Mouse (Mus musculus): ENCODE data around the gene Zfp866. TPM values are rescaled to one million over a fixed set of nuclear protein-coding genes. Genes with fewer than 3 reads are reported as not detected.
A peak's percentile ranks its signal among the peaks of the same experiment; 100 is the strongest.

Zfp866 gene
- polyA plus RNA-seq, 1 experiment from 2014 or later: 35.2 TPM

- Histone ChIP-seq H3K9me3 (replicated peaks) (no peaks in the 10 kb centered on the region), H3K27ac (replicated peaks) (no peak overlapping the region), H3K36me3 (peaks cover 66% of the 10 kb centered on the region), H3K4me3 (no peak overlapping the region), H3K27me3 (ENCODE audit: low read depth, poor library complexity, severe bottlenecking) (no peaks in the 10 kb centered on the region), H3K4me1 (peaks cover 34% of the 10 kb centered on the region)
- WGBS: 92% methylated on average over 3 of the region's 3 CpGs
- no peak for DNase-seq (ENCODE audit: low spot score)
Measured at GRCm38 (mm10) chr8:69794096-69794495, 3.1 kb upstream of the Zfp866 start.

GRCm38 (mm10) chr8:69793666-69794065, 2.7 kb upstream of the Zfp866 start:
- Histone ChIP-seq H3K36me3 (peaks cover 62% of the 10 kb centered on the region), H3K4me3 (no peak overlapping the region), H3K27me3 (ENCODE audit: low read depth, poor library complexity, severe bottlenecking) (no peaks in the 10 kb centered on the region), H3K27ac (replicated peaks) (no peak overlapping the region), H3K9me3 (replicated peaks) (no peaks in the 10 kb centered on the region), H3K4me1 (peaks cover 34% of the 10 kb centered on the region)
- no peak for DNase-seq (ENCODE audit: low spot score)
- 93% methylated on average over 4 of the region's 4 CpGs for WGBS

GRCm38 (mm10) chr8:69791415-69792068, 564 bp upstream of the Zfp866 start:
- peak overlapping the region; percentile 84 for H3K4me3 ChIP-seq
- no peaks in the 10 kb centered on the region for H3K9me3 ChIP-seq (replicated peaks)
- no peaks in the 10 kb centered on the region for H3K27me3 ChIP-seq (ENCODE audit: low read depth, poor library complexity, severe bottlenecking)
- H3K4me1 ChIP-seq: peaks cover 34% of the 10 kb centered on the region
- peaks cover 41% of the 10 kb centered on the region for H3K36me3 ChIP-seq
- DNase-seq (ENCODE audit: low spot score): no peak
- WGBS: under 1% methylated on average over 47 of the region's 48 CpGs
- H3K27ac ChIP-seq (replicated peaks): peak overlapping the region; percentile 96

- peak overlapping the region; percentile 96 for H3K27ac ChIP-seq (replicated peaks)
- H3K4me1 ChIP-seq: peaks cover 34% of the 10 kb centered on the region
- DNase-seq (ENCODE audit: low spot score): no peak
- no peaks in the 10 kb centered on the region for H3K27me3 ChIP-seq (ENCODE audit: low read depth, poor library complexity, severe bottlenecking)
- WGBS: 33% methylated on average over 11 of the region's 11 CpGs
- peak overlapping the region; percentile 84 for H3K4me3 ChIP-seq
- peaks cover 29% of the 10 kb centered on the region for H3K36me3 ChIP-seq
- no peaks in the 10 kb centered on the region for H3K9me3 ChIP-seq (replicated peaks)
Measured at GRCm38 (mm10) chr8:69790364-69790763, 614 bp downstream of the Zfp866 start.

- H3K4me1 ChIP-seq: peaks cover 34% of the 10 kb centered on the region
- no peak for DNase-seq (ENCODE audit: low spot score)
- H3K27ac ChIP-seq (replicated peaks): no peak overlapping the region
- WGBS: 72% methylated on average over 5 of the region's 5 CpGs
- peaks cover 23% of the 10 kb centered on the region for H3K36me3 ChIP-seq
- H3K9me3 ChIP-seq (replicated peaks): no peaks in the 10 kb centered on the region
- no peaks in the 10 kb centered on the region for H3K27me3 ChIP-seq (ENCODE audit: low read depth, poor library complexity, severe bottlenecking)
- H3K4me3 ChIP-seq: peak overlapping the region; percentile 84
Measured at GRCm38 (mm10) chr8:69789731-69790130, 1.2 kb downstream of the Zfp866 start.

- no peak overlapping the region for H3K4me3 ChIP-seq
- DNase-seq (ENCODE audit: low spot score): no peak
- 85% methylated on average over 5 of the region's 5 CpGs for WGBS
- H3K27ac ChIP-seq (replicated peaks): no peak overlapping the region
- no peaks in the 10 kb centered on the region for H3K9me3 ChIP-seq (replicated peaks)
- H3K27me3 ChIP-seq (ENCODE audit: low read depth, poor library complexity, severe bottlenecking): no peaks in the 10 kb centered on the region
- peaks cover 34% of the 10 kb centered on the region for H3K4me1 ChIP-seq
- peaks cover 16% of the 10 kb centered on the region for H3K36me3 ChIP-seq
Measured at GRCm38 (mm10) chr8:69789105-69789504, 1.9 kb downstream of the Zfp866 start.

GRCm38 (mm10) chr8:69777111-69777510, 13.9 kb downstream of the Zfp866 start:
- H3K27me3 ChIP-seq (ENCODE audit: low read depth, poor library complexity, severe bottlenecking): no peaks in the 10 kb centered on the region
- no peak overlapping the region for H3K27ac ChIP-seq (replicated peaks)
- 0 out of 2 replicates have a peak, but pooled peaks cover 3% of the 10 kb centered on the region for H3K36me3 ChIP-seq
- 74% methylated on average over 10 of the region's 12 CpGs for WGBS
- no peak overlapping the region for H3K4me3 ChIP-seq
- DNase-seq (ENCODE audit: low spot score): no peak
- no peaks in the 10 kb centered on the region for H3K9me3 ChIP-seq (replicated peaks)
- H3K4me1 ChIP-seq: peaks cover 25% of the 10 kb centered on the region

GRCm38 (mm10) chr8:69775149-69775534, 15.8 kb downstream of the Zfp866 start:
- Histone ChIP-seq H3K27ac (replicated peaks) (peak overlapping the region; percentile 99; the same call in 1 of the 2 replicates), H3K4me1 (peaks cover 31% of the 10 kb centered on the region), H3K9me3 (replicated peaks) (no peaks in the 10 kb centered on the region), H3K4me3 (peak overlapping the region; percentile 81), H3K27me3 (ENCODE audit: low read depth, poor library complexity, severe bottlenecking) (no peaks in the 10 kb centered on the region), H3K36me3 (peaks cover 20% of the 10 kb centered on the region)
- 56% methylated on average over 2 of the region's 2 CpGs for WGBS
- DNase-seq (ENCODE audit: low spot score): no peak

GRCm38 (mm10) chr8:69774503-69775148, 16.4 kb downstream of the Zfp866 start, which contains the start of gene Gm20422:
TSS of gene Gm20422 (minus strand) at chr8:69774886.
- peak; percentile 94 for DNase-seq (ENCODE audit: low spot score)
- Histone ChIP-seq H3K27ac (replicated peaks) (peak within 1 kb of the TSS; percentile 99), H3K27me3 (ENCODE audit: low read depth, poor library complexity, severe bottlenecking) (no peaks in the 10 kb centered on the region), H3K36me3 (peaks cover 25% of the 10 kb centered on the region), H3K9me3 (replicated peaks) (no peaks in the 10 kb centered on the region), H3K4me3 (peak within 1 kb of the TSS; percentile 81), H3K4me1 (peaks cover 31% of the 10 kb centered on the region)
- WGBS: under 1% methylated on average over 41 of the region's 41 CpGs

GRCm38 (mm10) chr8:69772106-69772505, 18.9 kb downstream of the Zfp866 start:
- H3K4me3 ChIP-seq: no peak overlapping the region
- peaks cover 8% of the 10 kb centered on the region; the same call in 1 of the 2 replicates for H3K9me3 ChIP-seq (replicated peaks)
- peaks cover 51% of the 10 kb centered on the region for H3K36me3 ChIP-seq
- peaks cover 31% of the 10 kb centered on the region for H3K4me1 ChIP-seq
- no peak overlapping the region for H3K27ac ChIP-seq (replicated peaks)
- no peaks in the 10 kb centered on the region for H3K27me3 ChIP-seq (ENCODE audit: low read depth, poor library complexity, severe bottlenecking)
- 91% methylated on average over 2 of the region's 2 CpGs for WGBS
- DNase-seq (ENCODE audit: low spot score): no peak

GRCm38 (mm10) chr8:69771221-69771620, 19.8 kb downstream of the Zfp866 start:
- no peak overlapping the region for H3K4me3 ChIP-seq
- peaks cover 59% of the 10 kb centered on the region for H3K36me3 ChIP-seq
- peaks cover 31% of the 10 kb centered on the region for H3K4me1 ChIP-seq
- no peaks in the 10 kb centered on the region for H3K27me3 ChIP-seq (ENCODE audit: low read depth, poor library complexity, severe bottlenecking)
- peaks cover 12% of the 10 kb centered on the region for H3K9me3 ChIP-seq (replicated peaks)
- 95% methylated on average over 9 of the region's 9 CpGs for WGBS
- no peak overlapping the region for H3K27ac ChIP-seq (replicated peaks)
- no peak for DNase-seq (ENCODE audit: low spot score)

GRCm38 (mm10) chr8:69761814-69762445, 29.0 kb downstream of the Zfp866 start:
- H3K4me3 ChIP-seq: no peak overlapping the region
- peaks cover 9% of the 10 kb centered on the region for H3K9me3 ChIP-seq (replicated peaks)
- no peaks in the 10 kb centered on the region for H3K4me1 ChIP-seq
- no peaks in the 10 kb centered on the region for H3K27me3 ChIP-seq (ENCODE audit: low read depth, poor library complexity, severe bottlenecking)
- H3K36me3 ChIP-seq: peaks cover 95% of the 10 kb centered on the region
- DNase-seq (ENCODE audit: low spot score): no peak
- H3K27ac ChIP-seq (replicated peaks): no peak overlapping the region
- 92% methylated on average over 4 of the region's 4 CpGs for WGBS

GRCm38 (mm10) chr8:69758316-69758715, 32.7 kb downstream of the Zfp866 start:
- 94% methylated on average over 5 of the region's 5 CpGs for WGBS
- no peak for DNase-seq (ENCODE audit: low spot score)
- Histone ChIP-seq H3K36me3 (peaks cover 78% of the 10 kb centered on the region), H3K27me3 (ENCODE audit: low read depth, poor library complexity, severe bottlenecking) (no peaks in the 10 kb centered on the region), H3K4me3 (no peak overlapping the region), H3K4me1 (no peaks in the 10 kb centered on the region), H3K27ac (replicated peaks) (no peak overlapping the region), H3K9me3 (replicated peaks) (no peaks in the 10 kb centered on the region)

Data from midbrain, embryonic 10.5 days (tissue).